In the genomic region with DNA sequence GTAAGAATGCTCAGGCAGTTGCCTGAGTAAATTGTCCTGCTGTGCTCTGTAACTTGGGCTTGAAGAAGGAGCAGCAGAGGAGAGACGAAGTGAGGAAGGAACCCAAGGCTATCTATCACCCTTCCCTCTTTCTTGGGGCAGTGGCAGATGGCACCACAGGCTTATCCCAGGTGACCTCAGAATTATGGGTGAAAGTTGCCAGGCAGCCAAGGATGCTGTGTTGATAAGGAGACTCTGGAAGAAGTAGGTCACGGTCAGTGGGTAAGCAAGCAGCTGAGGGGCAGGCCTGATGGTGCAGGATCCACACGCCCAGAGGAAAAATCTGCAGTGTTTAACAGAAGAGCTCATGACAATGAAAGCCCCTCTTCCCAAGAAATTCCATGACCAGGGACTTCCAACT, we compare ENCODE assay signal across 26 mouse cellular contexts. TPM values are rescaled to one million over a fixed set of nuclear protein-coding genes. Genes with fewer than 3 reads are reported as not detected.
DNase-seq lines count a peak whose midpoint lies in the region; ATAC-seq and TF ChIP-seq lines count a peak whose summit lies in the region.
"Had no signal": no experiment of that assay in that cellular context is flagged by ENCODE, and none has a peak within 500 bp of the region (broad histone marks: within the 10 kb centered on the region; RNA-seq: fewer than 3 reads in every experiment).

No protein-coding gene starts in this region.

- H3K36me3 ChIP-seq in heart, adult 2 months (ENCODE audit: control insufficient read depth, insufficient read depth, low read length) = no peaks in the 10 kb centered on the region
- H3K36me3 ChIP-seq in lung, embryonic 15.5 days = no peaks in the 10 kb centered on the region
- H3K36me3 ChIP-seq: embryonic facial prominence, embryonic 13.5 days; forebrain, embryonic 12.5 days; hindbrain, embryonic 10.5 days; intestine, embryonic 15.5 days; kidney, embryonic 15.5 days; limb, embryonic 12.5 days; midbrain, embryonic 12.5 days; neural tube, embryonic 15.5 days had no signal

- H3K4me1 ChIP-seq in heart, adult 2 months (ENCODE audit: control insufficient read depth, insufficient read depth, low read length) = no peaks in the 10 kb centered on the region; the same call in 1 of the 2 replicates
- H3K4me1 ChIP-seq in lung, embryonic 15.5 days = 0 out of 2 replicates have a peak, but pooled peaks cover 3% of the 10 kb centered on the region
- H3K4me1 ChIP-seq in lung, adult 2 months (ENCODE audit: control insufficient read depth, insufficient read depth, low read length) = no peaks in the 10 kb centered on the region
- H3K4me1 ChIP-seq: embryonic facial prominence, embryonic 13.5 days; forebrain, embryonic 12.5 days; hindbrain, embryonic 10.5 days; intestine, embryonic 15.5 days; kidney, embryonic 15.5 days; limb, embryonic 12.5 days; midbrain, embryonic 12.5 days; neural tube, embryonic 15.5 days had no signal

- H3K9ac ChIP-seq in heart, adult 2 months (ENCODE audit: low read depth, low read length) = no peak overlapping the region
- H3K9ac ChIP-seq in lung, embryonic 15.5 days = no peak overlapping the region
- H3K9ac ChIP-seq: embryonic facial prominence, embryonic 13.5 days; forebrain, embryonic 12.5 days; intestine, embryonic 15.5 days; kidney, embryonic 15.5 days; limb, embryonic 12.5 days; lung, embryonic 14.5 days; midbrain, embryonic 12.5 days; neural tube, embryonic 15.5 days had no signal

- intact Hi-C loops in heart, adult 2 months (cut with DNase I) = no loop called here

- TF ChIP-seq EP300 in heart, adult 2 months (IDR thresholded peaks at IDR 0.05; ENCODE audit: insufficient read depth, low read depth, low read length) = no peak

- H3K9me3 ChIP-seq in lung, embryonic 15.5 days = no peaks in the 10 kb centered on the region
- H3K9me3 ChIP-seq: embryonic facial prominence, embryonic 13.5 days; forebrain, embryonic 12.5 days; hindbrain, embryonic 10.5 days; intestine, embryonic 15.5 days; kidney, embryonic 15.5 days; limb, embryonic 12.5 days; midbrain, embryonic 12.5 days; neural tube, embryonic 15.5 days had no signal

- H3K27me3 ChIP-seq in heart, adult 2 months (ENCODE audit: control insufficient read depth, insufficient read depth, low read length) = no peaks in the 10 kb centered on the region
- no peaks in the 10 kb centered on the region for H3K27me3 ChIP-seq in lung, embryonic 15.5 days
- H3K27me3 ChIP-seq: intestine, embryonic 15.5 days; neural tube, embryonic 15.5 days had no signal

- TF ChIP-seq CTCF in heart, adult 2 months (IDR thresholded peaks at IDR 0.05) = no peak
- TF ChIP-seq CTCF in lung, adult 2 months (IDR thresholded peaks at IDR 0.05; ENCODE audit: insufficient read depth, low read length) = no peak

- H3K79me2 ChIP-seq in heart, adult 2 months (replicated peaks; ENCODE audit: control insufficient read depth, insufficient read depth, low read length) = no peaks in the 10 kb centered on the region

- ATAC-seq in lung, embryonic 15.5 days (ENCODE audit: borderline replicate concordance, extremely low read depth, low FRiP score, low TSS enrichment) = no peak
- ATAC-seq in megakaryocyte-erythroid progenitor cell, adult 5-6 weeks (replicated peaks; ENCODE audit: low FRiP score, low TSS enrichment, poor library complexity, severe bottlenecking) = peak; percentile 47; the same call in 1 of the 2 replicates
- no peak for ATAC-seq in megakaryocyte, adult 5-6 weeks (ENCODE audit: poor library complexity, severe bottlenecking)
- ATAC-seq: hindbrain, embryonic 16.5 days; intestine, embryonic 15.5 days had no signal

- 72% methylated on average over 3 of the region's 3 CpGs for WGBS in heart, adult 2 months
- 77% methylated on average over 3 of the region's 3 CpGs for WGBS in lung, embryonic 15.5 days
- WGBS in lung, adult 2 months = 64% methylated on average over 3 of the region's 3 CpGs

- peak in 1 of 2 experiments; percentile 5 for DNase-seq in heart, adult 2 months
- DNase-seq in heart, adult 8-10 months (ENCODE audit: low spot score) = no peak
- DNase-seq in lung, adult 2 months = no peak
- DNase-seq in adrenal gland, postnatal 10 days = peak; percentile 20
- no peak for DNase-seq in right cerebral cortex, postnatal 4 days
- DNase-seq: cerebellum, adult 18-20 months; cerebellum, postnatal 14 days; layer of hippocampus, postnatal 36 days; lung, embryonic 14.5 days; thymus, adult 2 months; thymus, postnatal 4 days had no signal

- no peak overlapping the region for H3K4me2 ChIP-seq in lung, embryonic 15.5 days
- H3K4me2 ChIP-seq: embryonic facial prominence, embryonic 13.5 days; forebrain, embryonic 12.5 days; intestine, embryonic 15.5 days; kidney, embryonic 15.5 days; limb, embryonic 12.5 days; liver, embryonic 11.5 days; lung, embryonic 14.5 days; midbrain, embryonic 12.5 days; neural tube, embryonic 15.5 days had no signal

- TF ChIP-seq POLR2A in heart, adult 2 months (IDR thresholded peaks at IDR 0.05; ENCODE audit: insufficient read depth, low read depth, low read length) = no peak
- TF ChIP-seq POLR2A in lung, adult 2 months (IDR thresholded peaks at IDR 0.05; ENCODE audit: borderline replicate concordance, extremely low read depth, low read depth, low read length) = no peak

- no peak overlapping the region for H3K4me3 ChIP-seq in heart, adult 2 months
- H3K4me3 ChIP-seq in lung, embryonic 15.5 days = no peak overlapping the region
- H3K4me3 ChIP-seq in lung, adult 2 months (replicated peaks; ENCODE audit: extremely low read depth, low read depth, low read length) = no peak overlapping the region
- H3K4me3 ChIP-seq: embryonic facial prominence, embryonic 13.5 days; erythroblast, embryonic 14.5 days; forebrain, embryonic 12.5 days; hindbrain, embryonic 10.5 days; intestine, embryonic 15.5 days; kidney, embryonic 15.5 days; limb, embryonic 12.5 days; midbrain, embryonic 12.5 days; neural tube, embryonic 15.5 days had no signal

- peak overlapping the region; percentile 84 for H3K27ac ChIP-seq in heart, adult 2 months
- peak overlapping the region; percentile 84 for H3K27ac ChIP-seq in lung, embryonic 15.5 days
- H3K27ac ChIP-seq: embryonic facial prominence, embryonic 13.5 days; forebrain, embryonic 12.5 days; hindbrain, embryonic 10.5 days; intestine, embryonic 15.5 days; kidney, embryonic 15.5 days; limb, embryonic 12.5 days; midbrain, embryonic 12.5 days; neural tube, embryonic 15.5 days; stomach, postnatal 0 days had no signal

RNA-seq across cellular contexts. Expression of gene Asb11, which starts 4.5 kb away (rescaled TPM):
- total RNA-seq in heart, adult 2 months (2021) = 100 to 1,000 TPM; 120 to 232 TPM
- 86.4 and 166 TPM in 2 replicates for polyA plus RNA-seq in heart, adult 2 months (2012; rRNA removed)
- 100 to 1,000 TPM; 144 to 186 (median 154) TPM for total RNA-seq in heart, adult 8-10 months (2022)
- polyA plus RNA-seq in lung, embryonic 15.5 days (2015; fragmentation: Nextera tagmentation; extraction: Ambion mirVana) = 0.65 and 1.3 TPM in 2 replicates
- polyA plus RNA-seq in lung, adult 2 months (2012; rRNA removed) = 0.62 and 3.0 TPM in 2 replicates
- total RNA-seq in adrenal gland, postnatal 10 days (2021) = 1 to 10 TPM in 1 of 2 experiments, under 1 TPM in 1; 0.33 to 1.9 TPM
- total RNA-seq in megakaryocyte-erythroid progenitor cell, adult 5-6 weeks (2014; fragmentation: Nextera tagmentation) = 1.2 TPM in 1 of 2 replicates, not detected in the other
- 2.0 TPM in 1 of 2 replicates, not detected in the other for total RNA-seq in megakaryocyte-erythroid progenitor cell, adult 5-6 weeks (2017)
- not detected in 2 replicates for total RNA-seq in megakaryocyte, adult 5-6 weeks (2015)
- total RNA-seq in megakaryocyte, adult 5-6 weeks (2017) = not detected in 2 replicates
- polyA plus RNA-seq: embryonic facial prominence, embryonic 13.5 days; erythroblast, embryonic 14.5 days; forebrain, embryonic 12.5 days; hindbrain, embryonic 10.5 days; hindbrain, embryonic 16.5 days; kidney, embryonic 15.5 days; limb, embryonic 12.5 days; liver, embryonic 11.5 days; lung, embryonic 14.5 days; midbrain, embryonic 12.5 days; neural tube, embryonic 15.5 days had no signal

RNA-seq across cellular contexts. Expression of gene Piga, which starts 21.7 kb away (rescaled TPM):
- 1 to 10 TPM; 1.5 to 2.4 TPM for total RNA-seq in heart, adult 2 months (2021)
- polyA plus RNA-seq in heart, adult 2 months (2012; rRNA removed) = 1.0 and 2.1 TPM in 2 replicates
- total RNA-seq in heart, adult 8-10 months (2022) = 1 to 10 TPM; 1.4 to 2.4 (median 2.0) TPM
- polyA plus RNA-seq in lung, embryonic 15.5 days (2015; fragmentation: Nextera tagmentation; extraction: Ambion mirVana) = 18.8 and 19.8 TPM in 2 replicates
- polyA plus RNA-seq in lung, adult 2 months (2012; rRNA removed) = 1.9 and 3.7 TPM in 2 replicates
- 1 to 10 TPM; 8.5 to 9.1 TPM for total RNA-seq in adrenal gland, postnatal 10 days (2021)
- total RNA-seq in megakaryocyte-erythroid progenitor cell, adult 5-6 weeks (2014; fragmentation: Nextera tagmentation) = 39.2 and 43.8 TPM in 2 replicates
- total RNA-seq in megakaryocyte-erythroid progenitor cell, adult 5-6 weeks (2017) = 31.1 and 56.9 TPM in 2 replicates
- total RNA-seq in megakaryocyte, adult 5-6 weeks (2015) = 6.6 and 7.2 TPM in 2 replicates
- total RNA-seq in megakaryocyte, adult 5-6 weeks (2017) = 9.4 and 9.9 TPM in 2 replicates

Comparison
In these comparisons a context has a peak if more than half of its experiments do, and no peak if none do; other contexts are left out.
1. RNA of gene Asb11, which starts 4.5 kb away (total RNA-seq): 120 to 232 TPM in heart, adult 2 months and 144 to 186 TPM in heart, adult 8-10 months; 1.2 to 2.0 TPM in megakaryocyte-erythroid progenitor cell, adult 5-6 weeks, 0.33 to 1.9 TPM in adrenal gland, postnatal 10 days and not detected in megakaryocyte, adult 5-6 weeks; every median in the first group is over 10 times any median in the second.